Mouse (Mus musculus) CH12.LX (cell line): ENCODE measurements at regions not wholly inside any gene's neighbourhood (a gene's known extent, or its start where the extent isn't known, plus 50 kb on each side); places are given as distances from the start of the nearest gene placed in this dataset.
"Not testable (repeated sequence)": the region's sequence is repeated elsewhere in the genome, so short reads cannot be mapped to it uniquely, and the experiment has no call there.

Experiments
- DNase-seq: peaks from one replicate; pipeline ENCODE4 v3.0.0-alpha.2; 2013; ENCODE audit errors: extremely low read depth
- H3K27ac ChIP-seq: 2 replicates; pipeline ENCODE4 v1.5.1; 2012; ENCODE audit warnings: low read depth, mild to moderate bottlenecking, control low read depth, moderate library complexity; ENCODE audit not compliant: insufficient read depth
- H3K27me3 ChIP-seq: replicated peaks from 2 replicates; pipeline ENCODE3; 2012; ENCODE audit warnings: inconsistent platforms
- H3K36me3 ChIP-seq, 2 experiments: replicated peaks in 1 of 2; 2 replicates each; pipeline versions ENCODE3 to v1.6.1; 2012; ENCODE audit warnings: inconsistent platforms in 1 of 2, low read length in 1 of 2, mild to moderate bottlenecking in 1 of 2, mixed read lengths in 1 of 2, moderate library complexity in 1 of 2; ENCODE audit not compliant: control insufficient read depth in 1 of 2, insufficient read depth in 1 of 2
- H3K4me1 ChIP-seq, 2 experiments: 2 replicates each; pipeline ENCODE4 v1.6.1; 2012; ENCODE audit warnings: inconsistent platforms in 1 of 2, moderate library complexity in 1 of 2; ENCODE audit not compliant: insufficient read depth in 2 of 2, control insufficient read depth in 1 of 2
- H3K4me2 ChIP-seq: 2 replicates; pipeline ENCODE4 v1.6.1; 2012; ENCODE audit warnings: low read depth, mild to moderate bottlenecking, control low read depth; ENCODE audit not compliant: poor library complexity, insufficient read depth, severe bottlenecking
- H3K4me3 ChIP-seq, 3 experiments: fragments of 150-350 bp in 1 of 3; sonication (generic) in 1 of 3; replicated peaks in 1 of 3; 2 replicates each; pipeline versions ENCODE3 to v1.5.1; 2011 to 2012; ENCODE audit warnings: low read depth in 2 of 3, low read length in 2 of 3, mild to moderate bottlenecking in 2 of 3, moderate library complexity in 2 of 3, control low read depth in 1 of 3, improper control_type of control experiment in 1 of 3, inconsistent platforms in 1 of 3, mixed read lengths in 1 of 3; ENCODE audit not compliant: poor library complexity in 1 of 3
- H3K79me2 ChIP-seq: replicated peaks from 2 replicates; pipeline ENCODE4 v1.6.1; 2012; ENCODE audit warnings: mild to moderate bottlenecking, moderate library complexity; ENCODE audit not compliant: control insufficient read depth, poor library complexity, insufficient read depth, severe bottlenecking; ENCODE audit errors: extremely low read depth
- H3K9ac ChIP-seq: 2 replicates; pipeline ENCODE4 v1.6.1; 2012; ENCODE audit warnings: low read depth, mild to moderate bottlenecking, control low read depth, moderate library complexity; ENCODE audit not compliant: insufficient read depth
- H3K9me3 ChIP-seq: replicated peaks from 2 replicates; pipeline ENCODE3; 2012; ENCODE audit warnings: low read length, inconsistent platforms, mixed read lengths
- BHLHE40 ChIP-seq: IDR thresholded peaks from 2 replicates; pipeline ENCODE4 v1.6.1; 2011; ENCODE audit warnings: mild to moderate bottlenecking, low read depth, low read length, improper control_type of control experiment
- CHD1 ChIP-seq: IDR thresholded peaks from 2 replicates; pipeline ENCODE4 v1.6.1; 2012; ENCODE audit warnings: low read depth, low read length, improper control_type of control experiment, inconsistent platforms
- CHD2 ChIP-seq: IDR thresholded peaks from 2 replicates; pipeline ENCODE4 v1.6.1; 2011; ENCODE audit warnings: low read length, improper control_type of control experiment
- CTCF ChIP-seq, 2 experiments: IDR thresholded peaks in 1 of 2; conservative IDR thresholded peaks in 1 of 2; 2 replicates each; pipeline ENCODE4 v1.5.1; 2011 to 2012; ENCODE audit warnings: low read depth in 2 of 2, low read length in 2 of 2, improper control_type of control experiment in 1 of 2, inconsistent platforms in 1 of 2, mild to moderate bottlenecking in 1 of 2, moderate library complexity in 1 of 2
- EP300 ChIP-seq: IDR thresholded peaks from 2 replicates; pipeline ENCODE4 v1.6.1; 2011; ENCODE audit warnings: low read length, improper control_type of control experiment
- ETS1 ChIP-seq: conservative IDR thresholded peaks from 2 replicates; pipeline ENCODE4 v1.6.1; 2012; ENCODE audit warnings: low read depth, mild to moderate bottlenecking, inconsistent platforms, low read length, improper control_type of control experiment, moderate library complexity
- HCFC1 ChIP-seq: IDR thresholded peaks from 2 replicates; pipeline ENCODE4 v1.6.1; 2012; ENCODE audit warnings: low read depth, mild to moderate bottlenecking, inconsistent platforms, low read length, improper control_type of control experiment
- MAFK ChIP-seq: IDR thresholded peaks from 2 replicates; pipeline ENCODE4 v1.6.1; 2011; ENCODE audit warnings: low read length, improper control_type of control experiment; ENCODE audit not compliant: insufficient replicate concordance
- MAX ChIP-seq: IDR thresholded peaks from 2 replicates; pipeline ENCODE4 v1.6.1; 2011; ENCODE audit warnings: low read length, improper control_type of control experiment
- MEF2A ChIP-seq: IDR thresholded peaks from 2 replicates; pipeline ENCODE4 v1.6.1; 2014; ENCODE audit warnings: low read depth, mild to moderate bottlenecking, inconsistent platforms, low read length, improper control_type of control experiment, borderline replicate concordance
- MYC ChIP-seq: IDR thresholded peaks from 2 replicates; pipeline ENCODE4 v1.6.1; 2011; ENCODE audit warnings: low read depth, mild to moderate bottlenecking, improper control_type of control experiment, low read length
- NRF1 ChIP-seq: IDR thresholded peaks from 2 replicates; pipeline ENCODE4 v1.6.1; 2014; ENCODE audit warnings: low read depth, mild to moderate bottlenecking, inconsistent platforms, low read length, improper control_type of control experiment, moderate library complexity
- PAX5 ChIP-seq: IDR thresholded peaks from 2 replicates; pipeline ENCODE4 v1.6.1; 2012; ENCODE audit warnings: low read length, inconsistent platforms, mixed read lengths
- POLR2A ChIP-seq: IDR thresholded peaks from 2 replicates; pipeline ENCODE4 v1.6.1; 2011; ENCODE audit warnings: low read depth, mild to moderate bottlenecking, improper control_type of control experiment, low read length
- POLR2AphosphoS2 ChIP-seq: IDR thresholded peaks from 2 replicates; pipeline ENCODE4 v1.6.1; 2011; ENCODE audit warnings: low read depth, low read length, improper control_type of control experiment
- RAD21 ChIP-seq: IDR thresholded peaks from 2 replicates; pipeline ENCODE4 v1.6.1; 2011; ENCODE audit warnings: low read depth, mild to moderate bottlenecking, low read length, improper control_type of control experiment, moderate library complexity
- SIN3A ChIP-seq: IDR thresholded peaks from 2 replicates; pipeline ENCODE4 v1.6.1; 2012; ENCODE audit warnings: low read length, improper control_type of control experiment, inconsistent platforms
- UBTF ChIP-seq: IDR thresholded peaks from 2 replicates; pipeline ENCODE4 v1.6.1; 2012; ENCODE audit warnings: low read depth, mild to moderate bottlenecking, inconsistent platforms, low read length, improper control_type of control experiment, moderate library complexity
- USF1 ChIP-seq: IDR thresholded peaks from 2 replicates; pipeline ENCODE4 v1.6.1; 2014; ENCODE audit warnings: low read depth, mild to moderate bottlenecking, inconsistent platforms, low read length, improper control_type of control experiment
- ZC3H11A ChIP-seq: IDR thresholded peaks from 2 replicates; pipeline ENCODE4 v1.6.1; 2012; ENCODE audit warnings: low read depth, mild to moderate bottlenecking, inconsistent platforms, low read length, improper control_type of control experiment
- ZKSCAN1 ChIP-seq: IDR thresholded peaks from 2 replicates; pipeline ENCODE4 v1.6.1; 2012; ENCODE audit warnings: low read depth, inconsistent platforms, low read length, improper control_type of control experiment, borderline replicate concordance
- dilution Hi-C: fragments of 300-500 bp; cut with MboI; formaldehyde crosslinking; loops from 2 replicates; pipeline ENCODE4 v1.14.3; 2020; ENCODE audit warnings: low sequenced_read_pairs; ENCODE audit not compliant: extremely low pct_unique_long_range_greater_than_20kb, extremely low pct_ligation_motif_present
- in situ Hi-C: fragments of 300-500 bp; cut with MboI; formaldehyde crosslinking; loops from 3 replicates; pipeline ENCODE4 v1.14.3; 2019; ENCODE audit warnings: low sequenced_read_pairs, low pct_ligation_motif_present, low pct_unique_long_range_greater_than_20kb, mixed read lengths

DNA sequence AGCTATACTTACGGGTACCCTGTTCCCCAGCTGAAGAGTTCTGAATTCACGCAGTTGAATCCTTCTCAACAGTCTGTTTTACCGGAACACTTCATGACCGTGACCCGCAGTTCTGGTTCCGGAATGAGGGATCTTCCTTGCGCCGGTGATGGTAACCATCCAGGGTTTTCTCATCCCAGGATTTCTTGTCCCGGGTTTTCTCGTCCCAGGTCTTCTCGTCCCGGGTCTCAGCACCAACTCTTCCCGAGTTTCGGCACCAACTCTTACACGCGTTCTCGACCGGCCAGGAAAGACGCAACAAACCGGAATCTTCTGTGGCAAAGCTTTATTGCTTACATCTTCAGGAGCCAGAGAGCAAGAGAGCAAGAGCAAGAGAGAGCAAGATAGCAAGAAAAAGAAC lies 147.5 kb upstream of the Peli2 start:
- in situ Hi-C loops, H3K36me3 ChIP-seq, H3K79me2 ChIP-seq, H3K4me2 ChIP-seq, H3K4me1 ChIP-seq, H3K9me3 ChIP-seq, H3K27me3 ChIP-seq, H3K4me3 ChIP-seq, DNase-seq, H3K27ac ChIP-seq, H3K9ac ChIP-seq, dilution Hi-C loops: not testable (repeated sequence)

- Histone ChIP-seq H3K27ac (no peak overlapping the region), H3K27me3 (no peaks in the 10 kb centered on the region), H3K9ac (no peak overlapping the region), H3K4me3 (no peak overlapping the region)
- in situ Hi-C loops: no loop called here
- TF ChIP-seq NRF1 (no peak), UBTF (no peak), ZKSCAN1 (no peak), MEF2A (no peak), POLR2A (no peak), CHD1 (no peak)
- TF ChIP-seq, all 38 proteins: peak for 0
- dilution Hi-C loops: no loop called here
- no peaks in the 10 kb centered on the region for H3K4me1 ChIP-seq
- H3K36me3 ChIP-seq: no peaks in the 10 kb centered on the region
- H3K4me2 ChIP-seq: no peak overlapping the region
- no peaks in the 10 kb centered on the region for H3K79me2 ChIP-seq
- DNase-seq: no peak
- H3K9me3 ChIP-seq: no peaks in the 10 kb centered on the region
Observed at GRCm38 (mm10) chr14:47982993-47983740, 137.5 kb upstream of the Peli2 start.

- in situ Hi-C loops: no loop called here
- TF ChIP-seq MAX (no peak), MAFK (no peak), UBTF (no peak), BHLHE40 (no peak), CTCF (conservative IDR thresholded peaks at IDR 0.05 in 1 of 2, IDR thresholded peaks at IDR 0.05 in 1 of 2; ENCODE audit: low read depth in 2 of 2, low read length in 2 of 2) (no peak), RAD21 (no peak), EP300 (no peak), HCFC1 (no peak), MEF2A (no peak), SIN3A (no peak), ZKSCAN1 (no peak), MYC (no peak), ZC3H11A (no peak), POLR2AphosphoS2 (no peak), CHD2 (no peak), PAX5 (no peak), ETS1 (no peak), USF1 (no peak)
- no peak overlapping the region for H3K27ac ChIP-seq
- dilution Hi-C loops: no loop called here
- H3K4me2 ChIP-seq: no peak overlapping the region
- no peaks in the 10 kb centered on the region for H3K36me3 ChIP-seq
- no peaks in the 10 kb centered on the region for H3K9me3 ChIP-seq
- DNase-seq: no peak
- H3K4me1 ChIP-seq: no peaks in the 10 kb centered on the region
- H3K79me2 ChIP-seq: no peaks in the 10 kb centered on the region
- no peaks in the 10 kb centered on the region for H3K27me3 ChIP-seq
- H3K9ac ChIP-seq: no peak overlapping the region
- H3K4me3 ChIP-seq: no peak overlapping the region
Observed at GRCm38 (mm10) chr14:47986483-47986882, 134.1 kb upstream of the Peli2 start.
